In genomic region chr13:24803196-24803595, GRCm38 (mm10) we compare ENCODE assay signal across 9 mouse cellular contexts. TPM values are rescaled to one million over a fixed set of nuclear protein-coding genes. Genes with fewer than 3 reads are reported as not detected.
DNase-seq lines count a peak whose midpoint lies in the region; ATAC-seq and TF ChIP-seq lines count a peak whose summit lies in the region.
"Had no signal": no experiment of that assay in that cellular context is flagged by ENCODE, and none has a peak within 500 bp of the region (broad histone marks: within the 10 kb centered on the region; RNA-seq: fewer than 3 reads in every experiment).

No protein-coding gene starts in this region.

- H3K9me3 ChIP-seq in heart, embryonic 16.5 days (replicated peaks; ENCODE audit: control insufficient read depth, low read length), result no peaks in the 10 kb centered on the region
- H3K9me3 ChIP-seq in MEL (replicated peaks; ENCODE audit: insufficient read depth, low read length), result no peaks in the 10 kb centered on the region
- H3K9me3 ChIP-seq in hindbrain, embryonic 11.5 days (ENCODE audit: control insufficient read depth, low read length), result no peaks in the 10 kb centered on the region
- H3K9me3 ChIP-seq in midbrain, embryonic 10.5 days (replicated peaks), result no peaks in the 10 kb centered on the region

- peaks cover 48% of the 10 kb centered on the region for H3K79me2 ChIP-seq in MEL (ENCODE audit: control insufficient read depth, insufficient read depth, low read length, poor library complexity)

- no peak for TF ChIP-seq CTCF in MEL (IDR thresholded peaks at IDR 0.05 in 2 of 3, conservative IDR thresholded peaks at IDR 0.05 in 1 of 3; ENCODE audit: control insufficient read depth in 1 of 3, insufficient read depth in 1 of 3, low read depth in 2 of 3, low read length in 3 of 3, poor library complexity in 1 of 3, severe bottlenecking in 1 of 3)

- peaks cover 14% of the 10 kb centered on the region for H3K36me3 ChIP-seq in heart, embryonic 16.5 days (ENCODE audit: control insufficient read depth, insufficient read depth)
- peaks cover 35 to 37% of the 10 kb centered on the region in 2 experiments for H3K36me3 ChIP-seq in MEL (ENCODE audit: control insufficient read depth in 1 of 2, insufficient read depth in 2 of 2, low read length in 2 of 2)
- H3K36me3 ChIP-seq in hindbrain, embryonic 11.5 days (ENCODE audit: control insufficient read depth, insufficient read depth, low read length), result 0 out of 2 replicates have a peak, but pooled peaks cover 4% of the 10 kb centered on the region
- peaks cover 37% of the 10 kb centered on the region for H3K36me3 ChIP-seq in midbrain, embryonic 10.5 days

- no peak for DNase-seq in heart, postnatal 10 days
- peak; percentile 51 for DNase-seq in MEL (ENCODE audit: low read depth, low spot score)
- DNase-seq in hindbrain, embryonic 11.5 days (ENCODE audit: low spot score), result no peak
- no peak for DNase-seq in midbrain, embryonic 10.5 days (ENCODE audit: low spot score)
- DNase-seq in Muller cell, postnatal 12 days (ENCODE audit: inconsistent ontology term), result no peak
- DNase-seq in spleen, postnatal 14 days (ENCODE audit: low spot score in 2 of 2), result no peak
- DNase-seq in thymus, postnatal 25 days, result no peak

- no peak for TF ChIP-seq EP300 in MEL (IDR thresholded peaks at IDR 0.05; ENCODE audit: low read depth in 1 of 2, low read length in 2 of 2)

- TF ChIP-seq RAD21 in MEL (IDR thresholded peaks at IDR 0.05; ENCODE audit: low read depth, low read length), result no peak

- WGBS in heart, embryonic 16.5 days, result 5% methylated on average over 2 of the region's 2 CpGs
- WGBS in hindbrain, embryonic 11.5 days, result 39% methylated on average over 2 of the region's 2 CpGs
- 51% methylated on average over 2 of the region's 2 CpGs for WGBS in midbrain, embryonic 10.5 days

- H3K4me3 ChIP-seq in heart, embryonic 16.5 days (ENCODE audit: low read length), result peak overlapping the region; percentile 93
- peak overlapping the region; percentile 82 to 100 for H3K4me3 ChIP-seq in MEL (ENCODE audit: control insufficient read depth in 1 of 2, insufficient read depth in 1 of 2, low read depth in 2 of 2, low read length in 2 of 2)
- H3K4me3 ChIP-seq in hindbrain, embryonic 11.5 days (ENCODE audit: low read depth, low read length), result peak overlapping the region; percentile 99
- H3K4me3 ChIP-seq in midbrain, embryonic 10.5 days, result peak overlapping the region; percentile 89

- peak overlapping the region; percentile 91 for H3K4me2 ChIP-seq in heart, embryonic 16.5 days (ENCODE audit: low read depth, low read length)
- peak overlapping the region; percentile 79 for H3K4me2 ChIP-seq in hindbrain, embryonic 11.5 days (replicated peaks; ENCODE audit: low read depth, low read length)

- no peak overlapping the region for H3K27ac ChIP-seq in heart, embryonic 16.5 days (ENCODE audit: low read length)
- no peak overlapping the region for H3K27ac ChIP-seq in MEL (ENCODE audit: control insufficient read depth, low read depth, low read length)
- H3K27ac ChIP-seq in hindbrain, embryonic 11.5 days (ENCODE audit: low read depth, low read length), result no peak overlapping the region
- no peak overlapping the region for H3K27ac ChIP-seq in midbrain, embryonic 10.5 days (replicated peaks)

- peak overlapping the region; percentile 99 for H3K9ac ChIP-seq in heart, embryonic 16.5 days (ENCODE audit: low read length)
- H3K9ac ChIP-seq in MEL (ENCODE audit: control insufficient read depth, low read depth, low read length, poor library complexity, severe bottlenecking), result peak overlapping the region; percentile 98
- H3K9ac ChIP-seq in hindbrain, embryonic 11.5 days (ENCODE audit: low read depth, low read length), result 0 out of 2 replicates have a peak overlapping the region, but pooled peaks have one; percentile 33

- peaks cover 15% of the 10 kb centered on the region for H3K4me1 ChIP-seq in heart, embryonic 16.5 days (ENCODE audit: control insufficient read depth, insufficient read depth, low read length)
- H3K4me1 ChIP-seq in MEL (ENCODE audit: control insufficient read depth in 1 of 2, insufficient read depth in 2 of 2, low read length in 2 of 2), result peaks cover 8 to 12% of the 10 kb centered on the region in 2 experiments
- 0 out of 2 replicates have a peak, but pooled peaks cover 2% of the 10 kb centered on the region for H3K4me1 ChIP-seq in hindbrain, embryonic 11.5 days (replicated peaks; ENCODE audit: control insufficient read depth, insufficient read depth, low read length)
- H3K4me1 ChIP-seq in midbrain, embryonic 10.5 days, result peaks cover 35% of the 10 kb centered on the region

- TF ChIP-seq POLR2A in MEL (IDR thresholded peaks at IDR 0.05; ENCODE audit: control insufficient read depth in 1 of 2, insufficient read depth in 1 of 2, low read depth in 1 of 2, low read length in 2 of 2, poor library complexity in 1 of 2), result no peak; a peak in 1 of 4 replicates

- H3K27me3 ChIP-seq in heart, embryonic 16.5 days (ENCODE audit: control insufficient read depth, insufficient read depth, low read length), result no peaks in the 10 kb centered on the region
- no peaks in the 10 kb centered on the region for H3K27me3 ChIP-seq in MEL (ENCODE audit: control insufficient read depth in 1 of 2, insufficient read depth in 2 of 2, low read length in 2 of 2)
- H3K27me3 ChIP-seq in hindbrain, embryonic 11.5 days (ENCODE audit: control insufficient read depth, insufficient read depth, low read length), result no peaks in the 10 kb centered on the region
- no peaks in the 10 kb centered on the region for H3K27me3 ChIP-seq in midbrain, embryonic 10.5 days (ENCODE audit: low read depth, poor library complexity, severe bottlenecking)

- no peak for ATAC-seq in heart, embryonic 16.5 days (replicated peaks; ENCODE audit: extremely low read depth, insufficient read depth, low FRiP score)
- ATAC-seq in hindbrain, embryonic 11.5 days (ENCODE audit: low FRiP score), result no peak

- intact Hi-C loops in heart, postnatal 10 days (cut with DNase I), result no loop called here

TF ChIP-seq in MEL, 35 proteins besides CTCF, POLR2A, EP300 and RAD21:
- TF ChIP-seq MXI1 (IDR thresholded peaks at IDR 0.05; ENCODE audit: low read depth, low read length) (no peak), ZKSCAN1 (IDR thresholded peaks at IDR 0.05; ENCODE audit: low read depth, low read length) (no peak), SMC3 (IDR thresholded peaks at IDR 0.05; ENCODE audit: low read depth, low read length) (no peak), MAFK (IDR thresholded peaks at IDR 0.05; ENCODE audit: borderline replicate concordance, low read depth, low read length) (no peak), E2F4 (IDR thresholded peaks at IDR 0.05; ENCODE audit: borderline replicate concordance, low read depth, low read length) (no peak)
TF ChIP-seq in MEL: peak in this region for 0.

RNA-seq across cellular contexts. Expression of gene BC005537, which starts 1.7 kb away (rescaled TPM):
- 12.6 and 13.5 TPM in 2 replicates for polyA plus RNA-seq in heart, embryonic 16.5 days (2015; fragmentation: Nextera tagmentation; extraction: Ambion mirVana)
- 100 to 1,000 TPM; 178 to 179 TPM for total RNA-seq in heart, postnatal 10 days (2021)
- 32.7 and 39.5 TPM in 2 replicates for total RNA-seq in MEL (2012; rRNA removed)
- polyA plus RNA-seq in MEL (2012; ENCODE audit: insufficient read depth in 1 of 2, insufficient read length in 2 of 2, low read depth in 1 of 2, low replicate concordance in 2 of 2, missing spikeins in 1 of 2), result 10 to 100 TPM; 48.8 to 62.6 TPM
- polyA plus RNA-seq in hindbrain, embryonic 11.5 days (2014; fragmentation: Nextera tagmentation; extraction: Ambion mirVana), result 23.4 and 39.7 TPM in 2 replicates
- 8.3 and 10.4 TPM in 2 replicates for polyA plus RNA-seq in midbrain, embryonic 10.5 days (2016; fragmentation: Nextera tagmentation; extraction: Ambion mirVana)

RNA-seq across cellular contexts. Expression of gene Acot13, which starts 28.1 kb away (rescaled TPM):
- polyA plus RNA-seq in heart, embryonic 16.5 days (2015; fragmentation: Nextera tagmentation; extraction: Ambion mirVana), result 326 and 343 TPM in 2 replicates
- 100 to 1,000 TPM; 282 to 297 TPM for total RNA-seq in heart, postnatal 10 days (2021)
- 45.7 and 51.8 TPM in 2 replicates for total RNA-seq in MEL (2012; rRNA removed)
- 10 to 100 TPM in 1 of 2 experiments, not detected in 1; 57.3 TPM for polyA plus RNA-seq in MEL (2012; ENCODE audit: insufficient read depth in 1 of 2, insufficient read length in 2 of 2, low read depth in 1 of 2, low replicate concordance in 2 of 2, missing spikeins in 1 of 2)
- 51.3 and 58.6 TPM in 2 replicates for polyA plus RNA-seq in hindbrain, embryonic 11.5 days (2014; fragmentation: Nextera tagmentation; extraction: Ambion mirVana)
- 56.1 and 56.7 TPM in 2 replicates for polyA plus RNA-seq in midbrain, embryonic 10.5 days (2016; fragmentation: Nextera tagmentation; extraction: Ambion mirVana)

RNA-seq across cellular contexts. Expression of gene Tdp2, which starts 28.3 kb away (rescaled TPM):
- polyA plus RNA-seq in heart, embryonic 16.5 days (2015; fragmentation: Nextera tagmentation; extraction: Ambion mirVana), result 31.4 and 33.7 TPM in 2 replicates
- 10 to 100 TPM; 17.8 to 18.0 TPM for total RNA-seq in heart, postnatal 10 days (2021)
- total RNA-seq in MEL (2012; rRNA removed), result 33.1 and 36.9 TPM in 2 replicates
- 10 to 100 TPM in 1 of 2 experiments, not detected in 1; 45.3 TPM for polyA plus RNA-seq in MEL (2012; ENCODE audit: insufficient read depth in 1 of 2, insufficient read length in 2 of 2, low read depth in 1 of 2, low replicate concordance in 2 of 2, missing spikeins in 1 of 2)
- polyA plus RNA-seq in hindbrain, embryonic 11.5 days (2014; fragmentation: Nextera tagmentation; extraction: Ambion mirVana), result 78.9 and 79.4 TPM in 2 replicates
- polyA plus RNA-seq in midbrain, embryonic 10.5 days (2016; fragmentation: Nextera tagmentation; extraction: Ambion mirVana), result 72.0 and 78.6 TPM in 2 replicates

RNA-seq across cellular contexts. Expression of gene Gmnn, which starts 41.5 kb away (rescaled TPM):
- 108 and 118 TPM in 2 replicates for polyA plus RNA-seq in heart, embryonic 16.5 days (2015; fragmentation: Nextera tagmentation; extraction: Ambion mirVana)
- 10 to 100 TPM; 40.6 to 45.1 TPM for total RNA-seq in heart, postnatal 10 days (2021)
- 119 and 127 TPM in 2 replicates for total RNA-seq in MEL (2012; rRNA removed)
- polyA plus RNA-seq in MEL (2012; ENCODE audit: insufficient read depth in 1 of 2, insufficient read length in 2 of 2, low read depth in 1 of 2, low replicate concordance in 2 of 2, missing spikeins in 1 of 2), result 100 to 1,000 TPM; 129 to 155 TPM
- 126 and 128 TPM in 2 replicates for polyA plus RNA-seq in hindbrain, embryonic 11.5 days (2014; fragmentation: Nextera tagmentation; extraction: Ambion mirVana)
- polyA plus RNA-seq in midbrain, embryonic 10.5 days (2016; fragmentation: Nextera tagmentation; extraction: Ambion mirVana), result 154 and 186 TPM in 2 replicates

RNA-seq across cellular contexts. Expression of gene D130043K22Rik, which starts 41.7 kb away (rescaled TPM):
- polyA plus RNA-seq in heart, embryonic 16.5 days (2015; fragmentation: Nextera tagmentation; extraction: Ambion mirVana), result 0.10 TPM in 1 of 2 replicates, not detected in the other
- not detected for total RNA-seq in heart, postnatal 10 days (2021)
- total RNA-seq in MEL (2012; rRNA removed), result not detected in 2 replicates
- not detected for polyA plus RNA-seq in MEL (2012; ENCODE audit: insufficient read depth in 1 of 2, insufficient read length in 2 of 2, low read depth in 1 of 2, low replicate concordance in 2 of 2, missing spikeins in 1 of 2)
- 0.94 and 1.4 TPM in 2 replicates for polyA plus RNA-seq in hindbrain, embryonic 11.5 days (2014; fragmentation: Nextera tagmentation; extraction: Ambion mirVana)
- 0.48 and 0.92 TPM in 2 replicates for polyA plus RNA-seq in midbrain, embryonic 10.5 days (2016; fragmentation: Nextera tagmentation; extraction: Ambion mirVana)
- total RNA-seq: gastrocnemius, adult 18-20 months had no signal

Comparison
In these comparisons a context has a peak if more than half of its experiments do, and no peak if none do; other contexts are left out.
1. H3K9ac ChIP-seq: peak in every context shown above with its lines; median percentile 99 in heart, embryonic 16.5 days; 98 in MEL; 33 in hindbrain, embryonic 11.5 days.